Mouse (Mus musculus) spleen, adult 18-20 months (tissue): ENCODE measurements around the gene Ipo4.
A peak's percentile ranks its signal among the peaks of the same experiment; 100 is the strongest.

Experiments used
- DNase-seq, 2 experiments: peaks; one replicate each; pipeline ENCODE4 v3.0.0; 2022; ENCODE audit warnings: mixed read lengths in 2 of 2

The Ipo4 gene

DNA sequence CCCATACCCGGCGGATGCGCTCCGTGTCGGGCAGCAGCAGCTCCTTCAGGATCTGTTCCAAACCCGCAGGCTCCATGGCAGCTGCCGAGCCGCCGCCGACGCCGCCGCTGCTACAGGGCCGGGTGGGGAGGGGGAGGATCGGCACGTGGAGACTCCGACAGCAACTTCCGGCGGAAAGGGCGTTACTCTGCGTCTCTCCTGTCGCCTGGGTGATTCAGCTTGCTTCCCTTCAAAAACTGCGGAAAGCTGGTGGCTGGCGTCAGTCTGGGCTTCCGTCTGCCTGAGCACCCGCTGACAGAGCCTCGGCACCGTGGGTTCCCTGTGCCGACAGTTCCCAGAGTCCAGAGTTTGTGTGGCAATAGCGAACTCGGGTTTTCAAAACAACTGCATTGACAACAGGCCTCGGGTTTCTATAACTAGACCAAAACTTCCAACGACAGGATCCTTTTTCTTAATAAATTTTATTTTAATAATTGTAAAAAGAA is at the start of gene Ipo4:
Gene Ipo4, minus strand, starts transcription at position 435 of the 485 bp plus-strand sequence.
- DNase-seq, result peak; percentile 69

GRCm38 (mm10) chr14:55682118-55682493 is 46.3 kb upstream of the Ipo4 start:
- no peak for DNase-seq

- peak; percentile 85 to 90 for DNase-seq
These were observed 45.7 kb upstream of the Ipo4 start, which contains the start of gene Tinf2 for GRCm38 (mm10) chr14:55681160-55682117. Gene Tinf2, minus strand, starts transcription at chr14:55681820.

DNA sequence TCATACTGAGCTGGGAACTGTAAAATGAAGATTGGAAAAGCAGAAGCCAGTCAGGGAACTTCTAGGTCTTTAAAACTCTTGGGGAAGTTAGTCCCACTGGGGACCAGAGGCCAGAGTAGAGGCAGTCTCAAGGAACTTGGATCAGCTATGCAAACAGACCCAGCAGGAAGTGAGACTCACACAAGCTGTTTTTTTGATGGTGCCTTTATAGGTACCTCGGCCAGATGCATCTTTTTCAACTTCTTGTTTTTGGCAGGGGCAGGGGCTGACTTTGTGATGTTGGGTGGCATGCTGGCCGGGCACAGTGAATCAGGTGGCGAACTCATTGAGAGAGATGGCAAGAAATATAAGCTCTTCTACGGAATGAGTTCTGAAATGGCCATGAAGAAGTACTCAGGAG is 41.9 kb upstream of the Ipo4 start:
- DNase-seq, result no peak

DNA sequence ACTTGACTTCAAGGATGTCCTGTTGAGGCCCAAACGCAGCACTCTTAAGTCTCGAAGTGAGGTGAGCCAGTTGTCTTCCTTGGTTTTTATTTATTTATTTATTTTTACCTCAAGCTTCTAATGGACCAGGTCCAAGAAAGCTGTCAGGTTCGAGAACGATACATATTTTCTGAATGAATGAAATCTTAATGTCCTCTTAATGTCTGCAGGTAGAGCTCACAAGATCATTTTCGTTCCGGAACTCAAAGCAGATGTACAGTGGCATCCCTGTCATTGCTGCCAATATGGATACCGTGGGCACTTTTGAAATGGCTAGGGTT is 36.9 kb upstream of the Ipo4 start:
- DNase-seq, result no peak

DNA sequence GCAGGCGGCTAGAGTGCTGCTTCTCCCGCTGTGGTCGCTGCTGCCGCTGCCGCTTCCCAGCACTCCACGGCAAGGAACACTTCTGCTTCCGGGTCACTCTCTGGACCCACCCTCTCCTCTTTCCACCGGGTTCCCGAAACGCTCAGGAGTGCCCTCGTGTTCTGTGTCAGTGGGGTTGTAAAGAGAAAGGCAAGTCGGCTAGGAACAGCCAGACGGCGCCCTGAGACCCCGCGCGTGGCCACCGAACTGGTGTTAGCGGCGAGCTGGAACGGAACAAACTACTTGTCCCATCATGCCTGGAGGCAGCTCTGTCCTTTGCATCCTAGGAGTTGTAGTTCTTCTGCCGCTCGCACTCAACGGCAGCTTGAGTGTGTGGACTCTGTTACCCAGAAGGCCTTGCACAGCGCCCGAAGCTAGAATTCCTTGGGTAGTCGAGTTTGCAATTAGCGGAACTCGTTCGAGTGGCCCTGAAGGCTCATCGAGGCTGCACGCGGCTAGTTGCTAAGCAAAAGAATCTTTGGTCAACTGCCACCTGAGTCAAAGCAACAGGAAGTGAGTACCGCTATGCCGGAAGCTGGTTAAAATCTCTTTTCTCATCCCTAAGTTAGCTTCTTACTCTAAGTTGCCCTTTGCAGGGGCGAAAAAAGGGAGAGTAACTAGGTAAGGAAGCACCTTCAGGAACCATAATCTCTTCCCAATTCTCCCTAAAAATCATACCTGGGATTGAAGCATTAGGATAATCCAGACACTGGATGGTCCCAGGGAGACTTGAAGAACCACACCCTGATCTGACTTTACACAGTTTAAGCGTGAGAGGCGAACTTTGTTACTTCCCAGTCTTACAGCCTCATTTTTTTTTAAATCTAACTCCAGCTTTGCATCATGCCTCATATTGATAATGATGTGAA is 36.3 kb upstream of the Ipo4 start, which contains the start of the genes Gmpr2 and Nedd8:
Gene Gmpr2, plus strand, starts transcription at position 109 of the 908 bp plus-strand sequence.
Gene Nedd8, minus strand, starts transcription at position 292 of the 908 bp plus-strand sequence.
- peak; percentile 81 to 82 for DNase-seq

DNA sequence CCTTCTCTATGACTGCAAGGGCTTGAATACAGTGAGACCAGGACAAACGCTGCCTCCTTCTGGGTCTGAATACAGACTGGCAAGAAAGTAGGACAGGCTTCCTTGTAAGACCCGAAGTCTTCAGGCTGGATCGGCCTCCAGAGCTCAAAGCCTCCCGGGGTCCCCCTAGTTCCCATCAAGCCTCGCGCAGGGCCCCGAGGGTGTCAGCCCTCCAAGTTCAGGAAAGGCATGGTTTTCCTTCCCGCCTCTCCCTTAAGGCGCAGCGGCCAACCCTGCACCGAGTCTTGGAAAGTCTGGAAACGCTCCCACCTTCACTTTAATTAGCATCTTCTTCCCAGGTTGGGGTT is 35.7 kb upstream of the Ipo4 start:
- DNase-seq, result no peak

DNA sequence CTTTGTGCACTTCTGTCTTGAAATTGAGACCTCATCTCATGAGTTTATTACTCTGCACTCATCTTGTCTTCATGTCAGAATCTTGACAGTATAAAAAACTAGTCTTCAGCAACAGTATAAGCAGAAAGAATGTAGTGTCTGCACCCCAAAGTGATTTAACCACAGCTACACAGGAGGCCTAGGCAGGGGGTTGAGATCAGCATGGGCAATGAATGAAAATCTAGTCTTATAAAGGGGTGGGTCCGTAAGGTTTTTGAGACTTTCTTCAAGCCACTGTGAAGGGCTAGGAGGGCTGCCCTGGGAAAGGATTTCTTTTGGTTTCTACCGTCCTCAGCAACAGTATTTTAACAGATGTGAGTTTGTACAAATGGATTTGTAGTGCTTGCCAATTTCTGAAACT is 24.9 kb upstream of the Ipo4 start:
- no peak for DNase-seq

DNA sequence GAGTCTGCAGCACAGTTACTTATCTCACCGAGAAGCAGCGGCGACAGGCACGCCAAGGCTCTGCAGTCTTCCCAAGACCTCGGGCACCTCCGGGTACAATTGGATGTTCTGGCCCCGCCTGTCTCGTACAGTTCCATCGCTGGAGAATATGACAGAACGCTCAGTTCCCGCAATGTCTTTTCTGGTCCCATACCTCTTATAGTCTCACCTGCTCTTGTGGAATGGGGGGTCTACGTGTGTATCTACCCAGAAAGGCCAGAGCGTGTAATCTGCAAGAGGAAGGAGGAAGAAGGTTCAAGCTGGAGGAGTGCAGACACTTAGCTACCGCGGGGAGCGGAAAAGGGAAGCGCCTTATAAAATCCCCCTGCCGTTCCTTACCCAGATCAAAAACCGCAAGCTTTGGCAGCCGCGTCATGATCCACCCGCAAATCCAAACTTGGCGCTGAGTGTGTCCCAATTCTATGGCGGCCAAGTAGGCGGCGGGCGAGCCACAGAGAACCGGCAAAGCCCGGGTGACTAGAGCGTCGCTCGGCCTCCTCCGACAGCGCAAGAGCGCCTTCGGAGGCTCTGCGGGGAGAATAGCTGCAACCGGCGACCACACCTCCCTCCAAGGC is 24.3 kb upstream of the Ipo4 start, which contains the start of gene Mdp1:
Gene Mdp1, minus strand, starts transcription at position 549 of the 614 bp plus-strand sequence.
- peak; percentile 56 to 68 for DNase-seq

DNA sequence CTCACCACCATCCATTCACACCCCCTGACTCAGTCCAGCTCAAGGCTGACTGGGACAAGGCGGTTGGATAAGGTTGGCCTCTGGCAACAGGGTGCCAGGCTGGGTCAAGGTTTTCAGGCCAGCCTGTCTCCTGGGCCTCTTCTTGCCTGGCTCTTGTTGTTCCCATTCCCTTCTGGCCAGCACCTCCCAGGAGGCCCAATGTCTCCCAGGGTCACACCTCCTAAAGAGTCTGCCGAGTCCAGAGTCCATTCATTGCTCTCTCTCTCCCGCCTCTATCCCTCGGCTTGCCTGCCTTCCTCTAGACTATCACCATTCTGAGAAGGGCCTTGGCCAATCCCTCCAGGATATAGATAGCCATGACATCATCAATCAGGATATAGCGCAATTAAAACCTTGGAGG is 22.3 kb upstream of the Ipo4 start:
- no peak for DNase-seq

GRCm38 (mm10) chr14:55656935-55657334 is 21.2 kb upstream of the Ipo4 start:
- DNase-seq, result no peak

GRCm38 (mm10) chr14:55651528-55651927 is 15.8 kb upstream of the Ipo4 start:
- no peak for DNase-seq

DNA sequence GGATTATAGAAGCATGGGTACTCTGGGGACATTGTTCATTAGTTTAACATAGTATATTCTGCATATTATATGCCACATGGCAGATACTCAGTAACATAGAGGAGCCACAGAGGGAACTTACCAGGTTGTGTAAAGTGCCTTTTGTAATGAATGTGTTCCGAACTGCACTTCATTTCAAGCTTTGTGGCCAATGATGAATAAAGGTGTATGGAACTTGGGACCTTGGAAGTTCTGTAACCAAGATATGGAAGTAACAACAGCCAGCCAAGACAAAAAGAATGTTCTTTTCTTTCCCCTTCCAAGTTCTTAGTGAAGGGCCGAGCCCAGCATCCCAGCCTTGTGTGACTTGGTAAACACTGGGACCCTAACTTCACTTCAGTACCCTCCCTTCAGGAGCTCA is 14.1 kb upstream of the Ipo4 start, which contains the start of gene Tssk4:
Gene Tssk4, plus strand, starts transcription at position 301 of the 400 bp plus-strand sequence.
- DNase-seq, result no peak

DNA sequence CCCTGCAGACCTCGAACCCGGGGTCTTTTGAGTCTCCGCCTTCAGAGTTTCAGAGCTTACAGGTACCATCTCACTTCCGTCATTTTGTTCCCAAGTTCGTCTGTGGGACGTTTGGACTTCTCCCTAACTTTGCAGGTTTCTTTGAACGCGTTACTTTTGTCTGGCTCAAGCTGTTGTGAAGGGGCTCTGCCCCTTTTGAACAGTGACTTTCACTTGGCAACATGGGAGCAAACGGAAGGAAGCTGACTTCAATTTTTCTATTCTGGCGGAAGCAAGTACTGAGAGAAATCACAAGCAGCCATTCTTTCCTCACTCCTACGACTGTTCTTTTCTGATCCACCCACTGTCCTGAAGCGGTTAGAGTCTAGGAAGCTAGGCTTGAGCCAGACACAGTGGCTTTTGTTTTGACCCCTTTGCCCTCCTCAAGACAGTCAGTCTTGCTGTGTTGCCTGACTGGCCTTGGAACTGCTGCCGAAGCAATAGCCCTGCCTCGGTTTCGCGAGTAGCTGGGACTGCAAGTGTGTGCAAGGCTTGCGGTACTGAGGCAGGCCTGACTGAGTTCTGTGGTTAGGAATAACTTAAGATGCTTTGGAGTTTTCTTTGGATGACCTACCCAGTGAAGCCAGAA is 8.6 kb upstream of the Ipo4 start:
- DNase-seq, result no peak

DNA sequence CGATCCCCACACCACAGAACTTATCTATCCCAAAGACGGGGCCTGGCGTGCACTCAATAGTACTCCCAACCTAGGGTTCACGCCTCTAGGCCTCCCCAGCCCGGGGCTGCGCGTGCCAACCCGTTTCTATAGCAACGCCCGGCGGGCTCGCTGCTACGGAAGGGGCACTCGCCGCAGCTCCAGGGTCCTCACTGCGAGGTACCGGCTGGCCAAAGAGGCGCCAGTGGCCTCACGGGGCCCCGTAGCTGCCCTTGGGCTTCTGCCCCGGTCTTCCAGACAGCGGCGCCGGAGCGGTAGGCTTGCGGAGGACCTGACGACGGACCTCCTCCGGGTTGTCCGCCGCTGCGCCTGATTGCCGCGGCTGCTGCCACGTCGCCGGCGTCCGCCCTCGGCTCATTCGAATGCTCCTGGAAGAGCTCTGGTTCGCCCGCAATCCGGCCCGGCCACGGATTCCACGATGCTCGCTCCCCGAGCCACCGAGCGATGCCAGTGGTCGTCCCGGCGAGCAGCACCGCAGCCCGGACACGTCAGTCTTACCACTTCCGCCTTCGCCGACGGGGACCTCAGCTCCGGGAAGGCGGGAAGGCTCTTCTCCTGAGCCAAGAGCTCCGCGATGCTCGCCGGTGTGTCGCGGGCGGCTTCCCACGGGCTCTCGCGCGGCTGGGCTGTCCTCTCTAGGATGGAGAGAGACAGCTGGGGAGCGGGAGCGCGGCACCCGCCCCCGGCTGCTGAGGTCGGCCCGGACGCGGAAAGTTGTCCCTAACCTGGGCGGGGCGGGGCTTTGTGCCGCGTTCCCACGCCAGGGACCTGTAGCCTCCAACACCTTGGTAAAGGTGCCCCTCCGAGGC is 7.5 kb upstream of the Ipo4 start, which contains the start of gene Tm9sf1:
Gene Tm9sf1, minus strand, starts transcription at position 747 of the 848 bp plus-strand sequence.
- DNase-seq, result peak; percentile 75 to 87

- DNase-seq, result no peak
These were observed 6.9 kb upstream of the Ipo4 start for GRCm38 (mm10) chr14:55642679-55643059.

- DNase-seq, result no peak
These were observed 5.5 kb upstream of the Ipo4 start for GRCm38 (mm10) chr14:55641291-55641690.

DNA sequence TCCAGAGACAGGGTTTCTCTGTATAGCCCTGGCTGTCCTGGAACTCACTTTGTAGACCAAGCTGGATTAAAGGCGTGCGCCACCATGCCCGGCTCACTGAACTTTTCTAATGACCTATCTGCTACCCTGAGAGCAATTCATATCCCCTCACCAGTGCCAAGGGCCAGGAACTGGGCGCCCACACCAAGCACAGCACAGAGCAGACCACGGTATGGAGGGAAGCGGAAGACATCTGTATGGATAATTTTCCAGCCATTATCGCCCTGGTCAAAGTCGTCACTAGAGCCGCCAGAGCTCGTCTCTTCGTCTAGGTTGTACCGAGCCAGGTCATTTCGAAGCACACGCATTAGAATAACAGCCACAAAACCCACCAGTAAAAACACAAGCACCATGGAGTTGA is 5.1 kb upstream of the Ipo4 start:
- DNase-seq, result no peak

GRCm38 (mm10) chr14:55637795-55638194 is 2.0 kb upstream of the Ipo4 start, which contains the start of gene Gm49378:
Gene Gm49378, minus strand, starts transcription at chr14:55637895.
- no peak for DNase-seq

- DNase-seq, result no peak
These were observed 759 bp downstream of the Ipo4 start for GRCm38 (mm10) chr14:55634874-55635522.
